Mouse (Mus musculus) cerebellum, adult 2 months (tissue): ENCODE measurements around the gene Tnfrsf9.

Experiments used
- CTCF ChIP-seq: fragments of 200-500 bp; IDR thresholded peaks from 2 replicates; pipeline ENCODE4 v1.5.1; 2011; ENCODE audit warnings: low read depth, mild to moderate bottlenecking, control low read depth, low read length, moderate library complexity, borderline replicate concordance; ENCODE audit not compliant: insufficient read depth
- POLR2A ChIP-seq: fragments of 200-500 bp; IDR thresholded peaks from 2 replicates; pipeline ENCODE4 v1.6.1; 2011; ENCODE audit warnings: low read length, control low read depth, borderline replicate concordance; ENCODE audit not compliant: insufficient read depth

DNA sequence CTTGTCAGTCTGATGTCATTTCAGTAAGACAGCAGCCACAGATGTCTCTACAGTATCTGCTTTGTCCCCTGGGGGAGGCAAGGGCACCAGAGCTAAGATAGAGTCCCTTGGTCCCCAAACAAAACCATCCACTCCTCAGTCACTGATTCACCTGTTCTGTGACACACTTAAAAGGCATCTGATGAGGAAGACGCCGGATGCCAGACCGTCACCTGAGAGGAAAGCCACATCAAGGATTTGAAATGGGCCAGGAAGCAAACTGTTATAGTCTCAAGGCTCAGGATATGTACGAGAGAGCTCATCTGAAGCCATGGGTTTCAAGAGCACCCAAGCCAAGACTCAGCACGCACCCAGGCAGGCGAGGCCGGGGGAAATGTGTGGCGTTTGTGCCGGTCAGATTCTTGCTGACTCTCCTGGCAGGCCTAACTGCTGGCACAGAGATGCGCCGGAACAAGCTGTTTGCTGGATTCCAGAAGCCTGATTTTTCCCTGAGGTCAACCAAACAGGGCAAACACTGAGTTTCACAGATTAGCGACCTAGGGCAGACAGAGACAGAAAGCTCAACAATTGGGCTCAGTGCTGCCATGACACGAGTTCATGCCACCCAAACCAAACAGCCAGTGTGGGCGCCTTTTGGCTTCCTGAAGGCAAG lies 11.1 kb upstream of the Tnfrsf9 start:
- no peak for TF ChIP-seq CTCF
- no peak for TF ChIP-seq POLR2A
